In the genomic region with DNA sequence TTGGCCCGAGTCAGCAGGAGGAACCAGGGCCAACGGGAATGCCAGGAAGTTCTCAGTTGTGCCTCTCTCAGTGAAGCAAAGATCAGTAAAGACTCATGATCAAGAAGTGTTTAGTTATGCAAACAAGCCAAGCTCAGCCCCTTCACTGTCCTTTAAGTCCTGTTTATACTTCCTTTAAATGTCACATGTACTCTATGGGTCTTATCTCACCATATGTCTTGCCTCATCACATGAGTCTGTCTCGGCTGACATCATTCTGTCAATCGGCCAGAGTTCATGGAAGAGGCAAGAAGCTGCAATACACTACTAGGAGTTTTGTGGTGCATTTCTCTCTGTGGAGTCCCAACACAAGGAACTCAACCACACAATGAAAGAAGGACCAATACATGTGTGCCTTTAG, we compare ENCODE assay signal across 21 mouse cellular contexts.
A peak's percentile ranks its signal among the peaks of the same experiment; 100 is the strongest.
DNase-seq lines count a peak whose midpoint lies in the region; ATAC-seq and TF ChIP-seq lines count a peak whose summit lies in the region.
"Had no signal": no experiment of that assay in that cellular context is flagged by ENCODE, and none has a peak within 500 bp of the region (broad histone marks: within the 10 kb centered on the region; RNA-seq: fewer than 3 reads in every experiment).

No protein-coding gene starts in this region.

- no peak overlapping the region for H3K4me3 ChIP-seq in intestine, embryonic 16.5 days (ENCODE audit: low read length)
- no peak overlapping the region for H3K4me3 ChIP-seq in intestine, embryonic 15.5 days (replicated peaks)
- no peak overlapping the region for H3K4me3 ChIP-seq in lung, embryonic 16.5 days (ENCODE audit: low read length)
- no peak overlapping the region for H3K4me3 ChIP-seq in intestine, postnatal 0 days (ENCODE audit: low read depth, low read length)
- H3K4me3 ChIP-seq: embryonic facial prominence, embryonic 10.5 days; forebrain, embryonic 13.5 days; heart, adult 2 months; heart, embryonic 13.5 days had no signal

- no peak overlapping the region for H3K27ac ChIP-seq in intestine, embryonic 16.5 days (ENCODE audit: low read length)
- H3K27ac ChIP-seq in intestine, embryonic 15.5 days = no peak overlapping the region
- H3K27ac ChIP-seq in lung, embryonic 16.5 days (ENCODE audit: low read length) = no peak overlapping the region
- H3K27ac ChIP-seq in intestine, postnatal 0 days (ENCODE audit: low read depth, low read length) = no peak overlapping the region
- H3K27ac ChIP-seq: embryonic facial prominence, embryonic 10.5 days; forebrain, embryonic 13.5 days; heart, adult 2 months; heart, embryonic 13.5 days; hindbrain, embryonic 14.5 days had no signal

- no peak for TF ChIP-seq CTCF in intestine, postnatal 0 days (IDR thresholded peaks at IDR 0.05; ENCODE audit: low read depth)

- H3K4me1 ChIP-seq in intestine, embryonic 16.5 days (ENCODE audit: control insufficient read depth, insufficient read depth, low read length) = no peaks in the 10 kb centered on the region
- no peaks in the 10 kb centered on the region for H3K4me1 ChIP-seq in intestine, embryonic 15.5 days (replicated peaks)
- no peaks in the 10 kb centered on the region for H3K4me1 ChIP-seq in lung, embryonic 16.5 days (replicated peaks; ENCODE audit: control insufficient read depth, insufficient read depth, low read length)
- H3K4me1 ChIP-seq in intestine, postnatal 0 days (replicated peaks; ENCODE audit: control insufficient read depth, insufficient read depth, low read length) = no peaks in the 10 kb centered on the region
- H3K4me1 ChIP-seq: embryonic facial prominence, embryonic 10.5 days; forebrain, embryonic 13.5 days; heart, embryonic 13.5 days had no signal

- no peak overlapping the region for H3K4me2 ChIP-seq in intestine, embryonic 16.5 days (ENCODE audit: low read depth, low read length)
- no peak overlapping the region for H3K4me2 ChIP-seq in intestine, embryonic 15.5 days (replicated peaks)
- no peak overlapping the region for H3K4me2 ChIP-seq in lung, embryonic 16.5 days (ENCODE audit: low read depth, low read length)
- H3K4me2 ChIP-seq in intestine, postnatal 0 days (replicated peaks; ENCODE audit: low read depth) = no peak overlapping the region
- H3K4me2 ChIP-seq: forebrain, embryonic 13.5 days; heart, embryonic 13.5 days; hindbrain, embryonic 14.5 days had no signal

- WGBS in intestine, embryonic 16.5 days = 63% methylated on average over 4 of the region's 4 CpGs
- WGBS in intestine, embryonic 15.5 days = 74% methylated on average over 4 of the region's 4 CpGs
- WGBS in lung, embryonic 16.5 days = 49% methylated on average over 4 of the region's 4 CpGs
- 45% methylated on average over 4 of the region's 4 CpGs for WGBS in intestine, postnatal 0 days

- no peaks in the 10 kb centered on the region for H3K36me3 ChIP-seq in intestine, embryonic 16.5 days (ENCODE audit: control insufficient read depth, insufficient read depth, low read length)
- no peaks in the 10 kb centered on the region for H3K36me3 ChIP-seq in intestine, embryonic 15.5 days
- no peaks in the 10 kb centered on the region for H3K36me3 ChIP-seq in lung, embryonic 16.5 days (ENCODE audit: control insufficient read depth, insufficient read depth, low read length)
- no peaks in the 10 kb centered on the region for H3K36me3 ChIP-seq in intestine, postnatal 0 days (ENCODE audit: control insufficient read depth, insufficient read depth)
- H3K36me3 ChIP-seq: embryonic facial prominence, embryonic 10.5 days; G1E; heart, embryonic 13.5 days had no signal

- no peaks in the 10 kb centered on the region for H3K27me3 ChIP-seq in intestine, embryonic 16.5 days (replicated peaks; ENCODE audit: control insufficient read depth, insufficient read depth, low read length)
- no peaks in the 10 kb centered on the region for H3K27me3 ChIP-seq in intestine, embryonic 15.5 days (replicated peaks)
- H3K27me3 ChIP-seq in lung, embryonic 16.5 days (ENCODE audit: control insufficient read depth, insufficient read depth, low read depth, low read length) = no peaks in the 10 kb centered on the region
- no peaks in the 10 kb centered on the region for H3K27me3 ChIP-seq in intestine, postnatal 0 days (replicated peaks; ENCODE audit: control insufficient read depth, insufficient read depth, low read length)
- H3K27me3 ChIP-seq: forebrain, embryonic 13.5 days; heart, embryonic 13.5 days had no signal

- ATAC-seq in intestine, embryonic 16.5 days = peak; percentile 71
- no peak for ATAC-seq in intestine, embryonic 15.5 days
- peak; percentile 26; the same call in 1 of the 2 replicates for ATAC-seq in lung, embryonic 16.5 days (ENCODE audit: low read depth)
- ATAC-seq in intestine, postnatal 0 days = peak; percentile 86
- ATAC-seq in megakaryocyte, adult 5-6 weeks (ENCODE audit: poor library complexity, severe bottlenecking) = no peak
- ATAC-seq: CD4-positive, CD25-positive, alpha-beta regulatory T cell, adult 4 months; forebrain, embryonic 13.5 days; forebrain, postnatal 0 days had no signal

- no peaks in the 10 kb centered on the region for H3K9me3 ChIP-seq in intestine, embryonic 16.5 days (ENCODE audit: control insufficient read depth, low read length)
- H3K9me3 ChIP-seq in intestine, embryonic 15.5 days = no peaks in the 10 kb centered on the region
- no peaks in the 10 kb centered on the region for H3K9me3 ChIP-seq in lung, embryonic 16.5 days (ENCODE audit: control insufficient read depth, low read length)
- H3K9me3 ChIP-seq in intestine, postnatal 0 days (ENCODE audit: control insufficient read depth) = no peaks in the 10 kb centered on the region
- H3K9me3 ChIP-seq: embryonic facial prominence, embryonic 10.5 days; forebrain, embryonic 13.5 days had no signal

- no peak for DNase-seq in lung, postnatal 25 days (ENCODE audit: low spot score)
- peak; percentile 22 for DNase-seq in 416B (ENCODE audit: low read depth)
- DNase-seq: adrenal gland, postnatal 25 days; B cell, adult 2 months; cerebellum, adult 18-20 months; cerebellum, adult 9-11 months; cerebellum, postnatal 36 days; forebrain, postnatal 0 days; gastrocnemius, postnatal 14 days; heart, adult 2 months had no signal

- no peak overlapping the region for H3K9ac ChIP-seq in intestine, embryonic 16.5 days (ENCODE audit: low read depth, low read length)
- H3K9ac ChIP-seq in intestine, embryonic 15.5 days = no peak overlapping the region
- H3K9ac ChIP-seq in lung, embryonic 16.5 days (ENCODE audit: low read length) = no peak overlapping the region
- H3K9ac ChIP-seq in intestine, postnatal 0 days (ENCODE audit: low read depth, low read length) = no peak overlapping the region
- H3K9ac ChIP-seq: forebrain, embryonic 13.5 days; forebrain, postnatal 0 days; heart, embryonic 13.5 days; hindbrain, embryonic 14.5 days had no signal

Comparison
In these comparisons a context has a peak if more than half of its experiments do, and no peak if none do; other contexts are left out.
1. ATAC-seq: peak in intestine, embryonic 16.5 days (single experiment), lung, embryonic 16.5 days (single experiment) and intestine, postnatal 0 days (single experiment); none in intestine, embryonic 15.5 days (single experiment) and megakaryocyte, adult 5-6 weeks (single experiment).